Mouse (Mus musculus) layer of hippocampus, adult 2 months (tissue): Measurements from ENCODE around the gene Akap12. TPM values are rescaled to one million over a fixed set of nuclear protein-coding genes. Genes with fewer than 3 reads are reported as not detected.
A peak's percentile ranks its signal among the peaks of the same experiment; 100 is the strongest.

Experiments used
- DNase-seq, 2 experiments: peaks; one replicate each; pipeline ENCODE4 v3.0.0; 2022; ENCODE audit warnings: low spot score in 2 of 2
- H3K27ac ChIP-seq: fragments of 200-600 bp; 2 replicates; pipeline ENCODE4 v1.8.1; 2022
- H3K4me3 ChIP-seq: fragments of 200-600 bp; 2 replicates; pipeline ENCODE4 v1.8.1; 2022; ENCODE audit warnings: mild to moderate bottlenecking
- CTCF ChIP-seq: fragments of 200-600 bp; conservative IDR thresholded peaks from 2 replicates; pipeline ENCODE4 v1.8.1; 2022; ENCODE audit warnings: antibody characterized with exemption, mild to moderate bottlenecking, moderate library complexity
- total RNA-seq, 2 experiments: library from RNA; stranded (reverse); gene quantifications; 2 replicates each; pipeline ENCODE4 v1.2.3; 2021

Gene Akap12
- total RNA-seq, 2 experiments from 2014 or later: 11.0 to 11.3 TPM

DNA sequence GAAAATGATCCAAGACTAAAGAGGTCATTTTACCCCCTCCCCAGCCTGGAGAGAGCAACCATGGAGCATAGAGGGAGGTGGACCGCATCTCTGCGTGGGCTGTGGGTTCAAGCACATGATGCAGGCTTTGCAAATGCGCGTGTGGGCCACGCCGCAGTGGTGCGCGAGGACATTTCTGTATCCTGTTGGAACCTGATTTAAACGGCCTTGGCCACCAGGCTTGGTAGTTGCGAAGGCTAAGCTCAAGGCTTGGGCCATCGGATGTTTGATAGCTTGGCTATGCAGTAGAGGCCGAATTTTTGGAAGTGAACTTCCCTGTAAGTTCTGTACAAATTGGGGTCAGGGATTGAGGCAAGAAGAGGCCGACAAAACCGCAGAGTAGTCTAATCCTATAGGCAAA lies 81.4 kb downstream of the Akap12 start:
- no peak overlapping the region for H3K27ac ChIP-seq

DNA sequence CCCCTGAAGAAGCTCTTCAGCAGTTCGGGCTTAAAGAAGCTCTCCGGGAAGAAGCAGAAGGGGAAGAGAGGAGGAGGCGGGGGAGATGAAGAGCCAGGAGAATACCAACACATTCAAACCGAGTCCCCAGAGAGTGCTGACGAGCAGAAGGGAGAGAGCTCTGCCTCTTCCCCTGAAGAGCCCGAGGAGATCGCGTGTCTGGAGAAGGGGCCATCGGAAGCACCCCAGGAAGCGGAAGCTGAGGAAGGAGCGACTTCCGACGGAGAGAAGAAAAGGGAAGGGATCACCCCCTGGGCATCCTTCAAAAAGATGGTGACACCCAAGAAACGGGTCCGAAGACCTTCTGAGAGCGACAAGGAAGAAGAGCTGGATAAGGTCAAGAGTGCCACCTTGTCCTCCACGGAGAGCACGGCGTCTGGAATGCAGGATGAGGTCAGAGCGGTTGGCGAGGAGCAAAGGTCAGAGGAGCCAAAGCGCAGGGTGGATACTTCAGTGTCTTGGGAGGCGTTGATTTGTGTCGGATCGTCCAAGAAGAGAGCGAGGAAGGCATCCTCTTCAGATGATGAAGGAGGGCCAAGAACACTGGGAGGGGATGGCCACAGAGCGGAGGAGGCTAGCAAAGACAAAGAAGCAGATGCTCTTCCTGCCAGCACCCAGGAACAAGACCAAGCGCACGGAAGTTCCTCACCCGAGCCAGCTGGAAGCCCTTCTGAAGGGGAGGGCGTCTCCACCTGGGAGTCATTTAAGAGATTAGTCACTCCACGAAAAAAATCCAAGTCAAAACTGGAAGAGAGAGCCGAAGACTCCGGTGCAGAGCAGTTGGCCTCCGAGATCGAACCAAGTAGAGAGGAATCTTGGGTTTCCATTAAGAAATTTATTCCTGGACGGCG lies 88.4 kb downstream of the Akap12 start:
- H3K27ac ChIP-seq: no peak overlapping the region
- no peak for TF ChIP-seq CTCF
- H3K4me3 ChIP-seq: no peak overlapping the region
- no peak for DNase-seq

More for the DNA sequence above, 81.4 kb downstream of the Akap12 start:
- no peak for DNase-seq
- H3K4me3 ChIP-seq: no peak overlapping the region
- no peak for TF ChIP-seq CTCF

DNA sequence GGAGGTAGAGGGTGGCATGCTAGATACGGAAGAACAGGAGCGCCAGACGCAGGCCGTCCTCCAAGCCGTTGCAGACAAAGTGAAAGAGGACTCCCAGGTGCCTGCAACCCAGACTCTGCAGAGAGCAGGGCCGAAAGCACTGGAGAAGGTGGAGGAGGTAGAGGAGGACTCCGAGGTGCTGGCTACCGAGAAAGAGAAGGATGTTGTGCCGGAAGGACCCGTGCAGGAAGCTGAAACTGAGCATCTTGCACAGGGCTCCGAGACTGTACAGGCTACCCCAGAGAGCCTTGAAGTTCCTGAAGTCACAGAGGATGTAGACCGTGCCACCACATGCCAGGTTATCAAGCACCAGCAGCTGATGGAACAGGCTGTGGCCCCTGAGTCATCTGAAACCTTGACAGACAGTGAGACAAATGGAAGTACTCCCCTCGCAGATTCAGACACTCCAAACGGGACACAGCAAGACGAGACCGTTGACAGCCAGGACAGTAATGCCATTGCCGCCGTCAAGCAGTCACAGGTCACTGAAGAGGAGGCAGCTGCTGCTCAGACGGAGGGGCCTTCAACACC lies 89.8 kb downstream of the Akap12 start:
- H3K27ac ChIP-seq: no peak overlapping the region
- DNase-seq: no peak
- H3K4me3 ChIP-seq: no peak overlapping the region
- TF ChIP-seq CTCF: no peak

DNA sequence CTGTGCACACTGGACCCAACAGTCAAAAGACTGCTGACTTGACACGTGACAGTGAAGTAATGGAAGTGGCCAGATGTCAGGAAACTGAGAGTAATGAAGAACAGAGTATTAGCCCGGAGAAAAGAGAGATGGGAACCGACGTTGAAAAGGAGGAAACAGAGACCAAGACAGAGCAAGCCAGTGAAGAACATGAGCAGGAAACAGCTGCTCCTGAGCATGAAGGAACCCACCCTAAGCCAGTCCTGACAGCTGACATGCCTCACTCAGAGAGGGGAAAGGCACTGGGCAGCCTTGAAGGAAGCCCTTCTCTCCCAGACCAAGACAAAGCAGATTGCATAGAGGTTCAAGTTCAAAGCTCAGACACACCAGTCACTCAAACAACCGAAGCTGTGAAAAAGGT lies 90.5 kb downstream of the Akap12 start:
- Histone ChIP-seq H3K27ac (no peak overlapping the region), H3K4me3 (no peak overlapping the region)
- DNase-seq: no peak
- TF ChIP-seq CTCF: no peak

DNA sequence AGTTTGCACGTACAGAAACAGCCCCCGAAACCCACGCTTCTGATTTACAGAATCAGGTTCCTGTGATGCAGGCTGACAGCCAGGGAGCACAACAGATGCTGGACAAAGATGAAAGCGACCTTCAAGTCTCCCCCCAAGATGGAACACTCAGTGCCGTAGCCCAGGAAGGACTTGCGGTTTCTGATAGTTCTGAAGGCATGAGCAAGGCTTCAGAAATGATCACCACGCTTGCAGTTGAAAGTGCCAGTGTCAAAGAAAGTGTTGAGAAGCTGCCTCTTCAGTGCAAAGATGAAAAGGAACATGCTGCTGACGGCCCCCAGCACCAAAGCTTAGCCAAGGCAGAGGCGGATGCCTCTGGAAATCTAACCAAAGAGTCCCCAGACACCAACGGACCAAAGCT lies 91.3 kb downstream of the Akap12 start:
- TF ChIP-seq CTCF: no peak
- no peak for DNase-seq
- H3K4me3 ChIP-seq: no peak overlapping the region
- H3K27ac ChIP-seq: no peak overlapping the region

DNA sequence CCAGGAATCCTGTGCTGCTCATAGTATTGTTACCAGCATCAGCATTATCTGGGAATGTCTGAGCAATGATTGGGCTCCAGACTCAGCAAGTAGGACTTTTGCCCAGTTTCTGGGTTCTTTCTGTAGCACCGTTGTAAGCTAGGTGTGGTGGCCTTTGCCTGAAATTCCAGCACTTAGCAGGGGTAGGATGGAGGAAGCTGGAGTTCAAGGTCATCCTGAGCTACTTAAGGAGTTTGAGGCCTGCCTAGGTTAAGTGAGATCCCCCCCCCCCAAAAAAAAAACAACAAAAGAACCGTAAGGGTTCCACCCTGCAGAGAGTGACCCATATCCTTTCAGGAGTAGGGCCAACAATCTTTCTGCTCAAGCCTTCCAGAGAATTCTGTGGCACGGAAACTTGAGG lies 98.4 kb downstream of the Akap12 start:
- TF ChIP-seq CTCF: no peak
- DNase-seq: no peak
- Histone ChIP-seq H3K27ac (no peak overlapping the region), H3K4me3 (no peak overlapping the region)

DNA sequence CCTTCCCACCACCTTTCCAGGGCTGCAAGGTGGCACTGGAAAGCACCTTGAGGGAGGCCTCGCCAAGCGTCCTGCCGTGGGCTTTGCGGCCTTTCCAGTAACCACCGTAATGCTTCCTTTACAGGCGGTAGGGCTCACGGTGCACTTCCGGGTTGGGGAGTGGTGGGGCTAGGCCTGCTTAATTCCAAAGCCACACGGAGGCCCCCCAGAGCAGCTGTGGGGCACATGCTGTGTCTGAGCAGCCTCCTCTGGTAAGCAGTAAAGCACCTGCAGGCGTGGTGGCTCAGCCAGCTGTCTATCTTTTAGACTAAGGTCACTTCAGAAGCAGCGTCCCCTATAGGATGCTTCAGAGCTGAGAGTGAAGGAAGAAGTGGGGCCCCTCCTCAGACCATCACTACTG lies 103.9 kb downstream of the Akap12 start:
- H3K4me3 ChIP-seq: no peak overlapping the region
- TF ChIP-seq CTCF: no peak
- DNase-seq: no peak
- no peak overlapping the region for H3K27ac ChIP-seq

DNA sequence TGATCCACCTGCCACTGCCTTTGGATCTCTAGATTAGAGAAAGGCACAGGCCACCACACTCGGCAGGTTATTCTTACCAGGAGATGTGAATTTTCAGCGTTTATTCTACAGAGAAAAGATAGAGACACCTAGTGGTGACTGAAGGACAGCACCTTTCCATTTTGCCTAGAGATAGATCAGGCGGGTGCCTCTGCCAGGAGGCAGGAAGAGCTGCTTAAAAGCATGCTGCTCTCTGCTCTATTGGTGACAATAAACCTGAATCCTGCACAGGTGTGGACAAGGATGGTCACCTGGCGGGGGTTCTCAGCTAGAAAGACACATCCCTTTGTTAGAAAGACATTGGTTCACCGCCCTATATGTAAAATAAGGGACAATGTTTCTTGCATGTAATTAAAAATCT lies 105.8 kb downstream of the Akap12 start:
- Histone ChIP-seq H3K4me3 (no peak overlapping the region), H3K27ac (no peak overlapping the region)
- peak; percentile 88 for TF ChIP-seq CTCF
- DNase-seq: peak; percentile 47 to 59

DNA sequence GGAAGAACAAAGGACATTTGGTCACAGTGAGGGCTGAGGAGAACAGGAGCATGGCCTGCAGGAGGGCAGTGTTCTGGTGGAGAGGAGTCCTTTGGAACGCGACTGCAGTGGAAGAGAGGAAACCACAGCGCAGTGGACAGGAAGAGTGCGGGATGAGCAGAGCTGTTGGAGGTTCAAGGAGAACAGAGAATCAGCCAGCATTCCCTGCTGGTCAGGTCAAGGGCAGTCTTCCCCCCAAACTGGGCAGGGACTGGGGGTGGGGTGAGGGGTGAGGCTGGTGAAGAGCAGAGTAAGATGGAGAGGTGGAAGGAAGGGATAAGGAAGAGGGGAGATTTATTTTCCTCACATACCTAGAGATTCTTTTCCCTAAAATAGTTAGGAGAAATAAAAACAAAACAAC lies 107.4 kb downstream of the Akap12 start:
- no peak for DNase-seq
- H3K4me3 ChIP-seq: no peak overlapping the region
- TF ChIP-seq CTCF: no peak

DNA sequence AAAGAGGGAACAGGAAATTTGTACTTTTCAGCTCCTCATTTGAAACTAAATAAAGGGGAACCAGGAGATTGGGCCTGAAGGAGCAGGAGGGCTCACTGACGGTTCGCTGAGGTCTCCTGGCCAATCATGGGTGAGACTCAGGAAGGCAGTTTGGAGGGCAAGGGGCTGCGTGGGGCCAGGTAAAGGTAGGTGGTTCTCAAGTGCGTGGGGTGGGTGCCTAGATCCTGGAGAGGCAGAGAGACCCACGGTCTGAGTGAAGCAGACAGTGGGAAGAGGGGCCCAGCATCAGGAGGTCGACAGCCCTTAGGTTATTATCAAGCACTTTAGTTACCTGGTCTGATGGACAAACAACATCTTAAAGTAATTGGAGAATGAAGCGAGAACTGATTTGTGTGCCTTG lies 108.1 kb downstream of the Akap12 start:
- no peak for DNase-seq
- TF ChIP-seq CTCF: no peak
- H3K4me3 ChIP-seq: no peak overlapping the region
- H3K27ac ChIP-seq: no peak overlapping the region

More for the DNA sequence above, 107.4 kb downstream of the Akap12 start:
- H3K27ac ChIP-seq: no peak overlapping the region

DNA sequence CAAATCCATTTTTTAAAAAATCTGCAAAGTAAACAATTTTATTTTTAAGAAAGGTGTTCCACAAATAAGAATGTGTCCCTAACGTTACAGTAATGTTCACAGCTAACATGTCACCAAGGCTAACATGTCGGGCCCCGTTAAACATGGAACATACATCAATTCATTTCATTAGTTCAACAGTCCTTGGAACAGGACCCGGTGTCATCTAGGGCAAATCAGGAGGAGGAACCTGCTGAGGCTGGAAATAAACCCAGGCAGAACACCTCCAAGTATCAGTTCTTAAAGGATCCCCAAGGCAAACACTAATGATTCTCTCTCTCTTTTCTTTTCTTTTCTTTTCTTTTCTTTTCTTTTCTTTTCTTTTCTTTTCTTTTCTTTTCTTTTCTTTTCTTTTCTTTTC lies 108.6 kb downstream of the Akap12 start:
- no peak for TF ChIP-seq CTCF
- no peak for DNase-seq
- Histone ChIP-seq H3K4me3 (no peak overlapping the region), H3K27ac (no peak overlapping the region)

DNA sequence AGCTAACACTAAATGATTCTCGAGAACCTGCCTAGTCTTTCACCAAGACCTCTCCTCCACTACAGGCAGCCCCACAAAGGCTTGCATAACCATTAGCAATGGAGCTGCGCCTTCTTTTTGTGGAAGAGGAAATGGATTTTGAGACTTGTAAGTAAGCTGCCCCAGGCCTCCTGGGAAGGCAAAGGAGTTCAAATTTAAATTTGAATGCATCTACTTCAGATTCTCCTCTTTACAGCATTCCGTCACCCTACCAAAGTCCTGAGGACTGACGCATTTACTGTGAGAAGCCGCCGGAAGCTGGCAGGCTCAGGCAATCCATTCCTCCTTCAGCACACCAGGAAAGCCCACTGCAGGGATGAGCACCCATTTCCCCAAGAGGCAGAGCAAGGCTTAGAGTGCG lies 109.1 kb downstream of the Akap12 start:
- Histone ChIP-seq H3K27ac (no peak overlapping the region), H3K4me3 (no peak overlapping the region)
- no peak for DNase-seq
- TF ChIP-seq CTCF: no peak

DNA sequence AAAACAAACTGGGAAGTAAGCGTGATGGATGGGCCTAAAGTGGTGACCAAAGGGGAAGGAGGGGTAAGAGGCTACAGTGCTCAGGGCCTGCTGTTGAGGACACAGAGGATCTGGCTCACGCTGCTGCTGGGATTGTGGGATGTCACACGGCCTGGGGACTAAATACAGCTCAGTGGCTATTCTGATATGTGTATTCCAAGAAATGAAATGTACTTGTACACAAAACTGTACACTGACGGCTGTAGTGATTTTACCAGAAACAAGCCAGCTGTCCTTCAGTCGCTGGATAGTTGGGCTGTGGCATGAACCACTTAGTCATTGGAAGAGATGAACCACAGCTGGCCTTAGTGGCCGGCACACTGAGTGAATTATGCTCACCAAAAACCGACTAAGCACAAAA lies 110.3 kb downstream of the Akap12 start:
- Histone ChIP-seq H3K4me3 (no peak overlapping the region), H3K27ac (no peak overlapping the region)
- no peak for TF ChIP-seq CTCF
- DNase-seq: no peak

DNA sequence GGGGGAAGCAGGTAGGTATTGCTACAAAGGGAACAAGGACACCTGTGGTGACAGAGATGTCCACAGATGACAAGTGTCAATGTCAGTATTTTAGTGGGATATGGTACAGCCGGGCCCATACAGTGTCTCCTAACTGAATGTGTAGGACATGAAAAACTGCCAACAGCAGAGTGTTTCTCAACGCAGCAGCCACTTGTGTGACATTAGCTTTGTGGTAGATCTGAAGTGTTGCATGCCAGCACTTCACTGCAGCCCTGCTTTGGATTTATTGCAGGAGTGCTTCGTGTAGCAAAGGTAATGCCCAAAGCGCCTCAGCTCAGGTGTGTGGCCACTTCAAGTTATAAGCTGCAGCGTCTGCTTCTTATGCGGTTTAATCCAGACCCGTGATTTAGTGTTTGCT lies 110.8 kb downstream of the Akap12 start:
- Histone ChIP-seq H3K27ac (no peak overlapping the region), H3K4me3 (no peak overlapping the region)
- no peak for TF ChIP-seq CTCF
- DNase-seq: no peak
